Mouse (Mus musculus) bone marrow macrophage, adult 2 months (primary cell): ENCODE measurements around the gene Timd2.
"Not testable (repeated sequence)": the region's sequence is repeated elsewhere in the genome, so short reads cannot be mapped to it uniquely, and the experiment has no call there.

Source experiments
- CTCF ChIP-seq: IDR thresholded peaks from 2 replicates; pipeline ENCODE4 v1.5.1; 2012; ENCODE audit warnings: low read depth, mild to moderate bottlenecking, low read length, moderate library complexity
- POLR2A ChIP-seq: IDR thresholded peaks from 2 replicates; pipeline ENCODE4 v1.6.1; 2012; ENCODE audit warnings: mild to moderate bottlenecking, low read depth, low read length, borderline replicate concordance

DNA sequence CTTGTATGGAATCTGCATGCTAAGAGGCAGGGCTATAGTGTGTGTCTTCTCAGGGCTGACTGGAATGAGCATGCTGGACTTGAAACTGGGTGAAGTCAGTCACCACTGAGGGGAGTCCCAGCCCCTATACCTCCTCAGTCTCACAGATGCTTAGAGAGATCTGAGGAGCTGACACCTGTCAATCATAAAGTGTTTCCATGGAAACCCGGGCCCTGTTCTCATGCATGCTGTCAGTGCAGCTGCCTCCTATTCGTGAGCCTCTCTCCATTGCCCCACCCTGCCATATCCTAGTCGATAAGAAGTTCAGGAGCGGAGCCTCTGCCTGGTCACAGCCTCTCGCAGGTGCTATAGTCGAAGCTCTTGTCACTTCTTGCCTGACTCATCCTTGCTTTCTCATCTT is 48.9 kb upstream of the Timd2 start:
- not testable (repeated sequence) for TF ChIP-seq CTCF, POLR2A
